Mouse (Mus musculus) C2C12 (cell line): ENCODE measurements around the gene Gm47969. TPM values are rescaled to one million over a fixed set of nuclear protein-coding genes. Genes with fewer than 3 reads are reported as not detected.
"Not testable (repeated sequence)": the region's sequence is repeated elsewhere in the genome, so short reads cannot be mapped to it uniquely, and the experiment has no call there.

Experiments
- H3K27me3 ChIP-seq: one replicate; pipeline ENCODE4 v1.6.1; 2011; ENCODE audit not compliant: control insufficient read depth, insufficient read depth, insufficient read length
- H3K36me3 ChIP-seq: one replicate; pipeline ENCODE4 v1.6.1; 2011; ENCODE audit not compliant: control insufficient read depth, insufficient read depth
- H3K4me3 ChIP-seq: one replicate; pipeline ENCODE4 v1.5.1; 2011; ENCODE audit warnings: mild to moderate bottlenecking, control low read depth; ENCODE audit not compliant: poor library complexity, insufficient read depth, severe bottlenecking
- H3K79me2 ChIP-seq: one replicate; pipeline ENCODE4 v1.6.1; 2011; ENCODE audit not compliant: control insufficient read depth, insufficient read depth
- H3K79me3 ChIP-seq: one replicate; pipeline ENCODE4 v1.6.1; 2011; ENCODE audit warnings: low read depth, control low read depth
- H3ac ChIP-seq: one replicate; pipeline ENCODE3; 2011; ENCODE audit warnings: low read depth; ENCODE audit not compliant: control insufficient read depth, insufficient read length
- CEBPB ChIP-seq: IDR thresholded peaks from one replicate; pipeline ENCODE4 v1.6.1; 2011; ENCODE audit warnings: low read depth, mild to moderate bottlenecking, control low read depth, moderate library complexity
- CTCF ChIP-seq: IDR thresholded peaks from one replicate; pipeline ENCODE4 v1.5.1; 2011; ENCODE audit not compliant: control insufficient read depth, insufficient read depth, insufficient read length
- FOSL1 ChIP-seq: IDR thresholded peaks from one replicate; pipeline ENCODE4 v1.8.0; 2011; ENCODE audit warnings: mild to moderate bottlenecking, low read length; ENCODE audit not compliant: poor library complexity, insufficient read depth, severe bottlenecking
- MAX ChIP-seq: IDR thresholded peaks from one replicate; pipeline ENCODE4 v1.6.1; 2011; ENCODE audit warnings: mild to moderate bottlenecking, control low read depth
- MYOD1 ChIP-seq: IDR thresholded peaks from one replicate; pipeline ENCODE4 v1.6.1; 2011; ENCODE audit warnings: low read depth; ENCODE audit not compliant: control insufficient read depth, insufficient read length
- MYOG ChIP-seq: IDR thresholded peaks from one replicate; pipeline ENCODE4 v1.6.1; 2011; ENCODE audit not compliant: control insufficient read depth, insufficient read length; ENCODE audit errors: extremely low read depth
- USF1 ChIP-seq: IDR thresholded peaks from one replicate; pipeline ENCODE4 v1.6.1; 2011; ENCODE audit warnings: low read depth, mild to moderate bottlenecking, control low read depth, moderate library complexity
- long read RNA-seq, 2 experiments: library from polyadenylated mRNA; unstranded; transcript quantifications; one replicate each; pipeline ENCODE4 v2.0.0; 2019 to 2020
- polyA plus RNA-seq: library from polyadenylated mRNA; unstranded; fragments of >200 nt; fragmentation: generic; extraction: Trizol; gene quantifications from one replicate; pipeline ENCODE4 v1.2.1, GENCODE M21; 2012; ENCODE audit warnings: missing spikeins

Gm47969 gene
- polyA plus RNA-seq: not detected
- long read RNA-seq, experiment 1: 0 reads
- long read RNA-seq, experiment 2: 0 reads

GRCm38 (mm10) chr1:83044882-83045427 is at the start of gene Gm47969:
Gm47969 (plus strand) TSS chr1:83044932.
- Histone ChIP-seq H3K79me3 (no peaks in the 10 kb centered on the region), H3K4me3 (no peak within 1 kb of the TSS), H3K36me3 (no peaks in the 10 kb centered on the region), H3K27me3 (peaks cover 22% of the 10 kb centered on the region), H3K79me2 (no peaks in the 10 kb centered on the region), H3ac (no peak within 1 kb of the TSS)
- no peak for TF ChIP-seq FOSL1

GRCm38 (mm10) chr1:83000306-83000705 is 44.4 kb upstream of the Gm47969 start, which contains the start of gene Gm47959:
Gm47959 (plus strand) TSS chr1:83000548.
- not testable (repeated sequence) for H3K79me3 ChIP-seq, H3K4me3 ChIP-seq, H3K36me3 ChIP-seq, H3ac ChIP-seq, H3K79me2 ChIP-seq
- H3K27me3 ChIP-seq: peaks cover 19% of the 10 kb centered on the region

- TF ChIP-seq MAX (no peak), USF1 (peak; percentile 11), CEBPB (no peak), FOSL1 (no peak)
- Histone ChIP-seq H3ac (no peak overlapping the region), H3K79me2 (no peaks in the 10 kb centered on the region), H3K36me3 (no peaks in the 10 kb centered on the region), H3K79me3 (no peaks in the 10 kb centered on the region), H3K4me3 (no peak overlapping the region), H3K27me3 (peaks cover 37% of the 10 kb centered on the region)
Measured at GRCm38 (mm10) chr1:83006218-83007179, 38.2 kb upstream of the Gm47969 start.

GRCm38 (mm10) chr1:83007471-83007870 is 37.3 kb upstream of the Gm47969 start:
- Histone ChIP-seq H3K79me3 (no peaks in the 10 kb centered on the region), H3K4me3 (no peak overlapping the region), H3K36me3 (no peaks in the 10 kb centered on the region), H3K27me3 (peaks cover 37% of the 10 kb centered on the region), H3ac (no peak overlapping the region), H3K79me2 (no peaks in the 10 kb centered on the region)
- TF ChIP-seq MAX: no peak
- no peak for TF ChIP-seq CEBPB
- no peak for TF ChIP-seq FOSL1
- TF ChIP-seq MYOD1: no peak
- TF ChIP-seq USF1: no peak
- no peak for TF ChIP-seq CTCF
- no peak for TF ChIP-seq MYOG

GRCm38 (mm10) chr1:83014477-83014876 is 30.3 kb upstream of the Gm47969 start:
- peaks cover 6% of the 10 kb centered on the region for H3K27me3 ChIP-seq

GRCm38 (mm10) chr1:83015329-83015879 is 29.3 kb upstream of the Gm47969 start:
- Histone ChIP-seq H3ac (no peak overlapping the region), H3K36me3 (no peaks in the 10 kb centered on the region), H3K4me3 (no peak overlapping the region), H3K79me2 (no peaks in the 10 kb centered on the region), H3K79me3 (no peaks in the 10 kb centered on the region), H3K27me3 (peaks cover 6% of the 10 kb centered on the region)
- no peak for TF ChIP-seq MAX
- TF ChIP-seq MYOG: no peak
- no peak for TF ChIP-seq CTCF
- no peak for TF ChIP-seq MYOD1
- no peak for TF ChIP-seq FOSL1
- TF ChIP-seq USF1: no peak
- TF ChIP-seq CEBPB: no peak

More at GRCm38 (mm10) chr1:83014477-83014876, 30.3 kb upstream of the Gm47969 start:
- H3ac ChIP-seq: no peak overlapping the region
- TF ChIP-seq MYOG: no peak
- TF ChIP-seq CEBPB: no peak
- no peak for TF ChIP-seq MYOD1
- TF ChIP-seq CTCF: no peak
- no peak for TF ChIP-seq FOSL1
- no peak for TF ChIP-seq MAX
- TF ChIP-seq USF1: no peak
- H3K36me3 ChIP-seq: no peaks in the 10 kb centered on the region
- H3K4me3 ChIP-seq: no peak overlapping the region
- no peaks in the 10 kb centered on the region for H3K79me2 ChIP-seq
- H3K79me3 ChIP-seq: no peaks in the 10 kb centered on the region
